16 mouse cellular contexts compared by ENCODE assay signal in genomic region chr3:52708301-52708700, GRCm38 (mm10).
DNase-seq lines count a peak whose midpoint lies in the region; ATAC-seq and TF ChIP-seq lines count a peak whose summit lies in the region.
"Had no signal": no experiment of that assay in that cellular context is flagged by ENCODE, and none has a peak within 500 bp of the region (broad histone marks: within the 10 kb centered on the region; RNA-seq: fewer than 3 reads in every experiment).

No protein-coding gene starts in this region.

- no peak overlapping the region for H3K27ac ChIP-seq in heart, embryonic 10.5 days
- H3K27ac ChIP-seq in lung, embryonic 14.5 days (ENCODE audit: low read depth): no peak overlapping the region
- no peak overlapping the region for H3K27ac ChIP-seq in forebrain, postnatal 0 days (ENCODE audit: low read depth, low read length)
- H3K27ac ChIP-seq: forebrain, embryonic 15.5 days; hindbrain, embryonic 13.5 days; midbrain, embryonic 12.5 days; neural tube, embryonic 12.5 days had no signal

- TF ChIP-seq CTCF in lung, embryonic 14.5 days (IDR thresholded peaks at IDR 0.05; ENCODE audit: low read depth): no peak
- TF ChIP-seq CTCF in forebrain, postnatal 0 days (IDR thresholded peaks at IDR 0.05; ENCODE audit: low read depth): no peak

- H3K4me1 ChIP-seq in heart, embryonic 10.5 days: 0 out of 2 replicates have a peak, but pooled peaks cover 3% of the 10 kb centered on the region
- no peaks in the 10 kb centered on the region; the same call in 1 of the 2 replicates for H3K4me1 ChIP-seq in lung, embryonic 14.5 days (ENCODE audit: insufficient read depth)
- no peaks in the 10 kb centered on the region for H3K4me1 ChIP-seq in forebrain, postnatal 0 days (ENCODE audit: insufficient read depth)
- H3K4me1 ChIP-seq: forebrain, embryonic 15.5 days; hindbrain, embryonic 13.5 days; midbrain, embryonic 12.5 days; neural tube, embryonic 12.5 days had no signal

- no peak overlapping the region for H3K4me2 ChIP-seq in lung, embryonic 14.5 days
- H3K4me2 ChIP-seq in forebrain, postnatal 0 days (ENCODE audit: low read depth): no peak overlapping the region
- H3K4me2 ChIP-seq: forebrain, embryonic 15.5 days; hindbrain, embryonic 13.5 days; midbrain, embryonic 12.5 days; neural tube, embryonic 12.5 days had no signal

- H3K27me3 ChIP-seq in heart, embryonic 10.5 days (ENCODE audit: insufficient read depth, poor library complexity, severe bottlenecking): no peaks in the 10 kb centered on the region
- H3K27me3 ChIP-seq in lung, embryonic 14.5 days (ENCODE audit: insufficient read depth, low read length): no peaks in the 10 kb centered on the region
- no peaks in the 10 kb centered on the region for H3K27me3 ChIP-seq in forebrain, postnatal 0 days (ENCODE audit: insufficient read depth, low read length)
- H3K27me3 ChIP-seq: forebrain, embryonic 15.5 days; midbrain, embryonic 12.5 days; neural tube, embryonic 12.5 days had no signal

- no peak for ATAC-seq in lung, embryonic 14.5 days (ENCODE audit: insufficient read depth)
- ATAC-seq in forebrain, postnatal 0 days: no peak
- ATAC-seq: forebrain, embryonic 15.5 days; intestine, postnatal 0 days had no signal

- no peaks in the 10 kb centered on the region for H3K9me3 ChIP-seq in heart, embryonic 10.5 days
- H3K9me3 ChIP-seq in lung, embryonic 14.5 days (ENCODE audit: low read depth, low read length): no peaks in the 10 kb centered on the region
- H3K9me3 ChIP-seq in forebrain, postnatal 0 days (ENCODE audit: low read length): no peaks in the 10 kb centered on the region
- H3K9me3 ChIP-seq: forebrain, embryonic 15.5 days; hindbrain, embryonic 13.5 days; midbrain, embryonic 12.5 days; neural tube, embryonic 12.5 days had no signal

- 51% methylated on average over 1 of the region's 1 CpGs for WGBS in heart, embryonic 10.5 days
- 30% methylated on average over 1 of the region's 1 CpGs for WGBS in lung, embryonic 14.5 days
- WGBS in forebrain, postnatal 0 days: 55% methylated on average over 1 of the region's 1 CpGs

- H3K4me3 ChIP-seq in heart, embryonic 10.5 days: no peak overlapping the region
- H3K4me3 ChIP-seq in lung, embryonic 14.5 days (ENCODE audit: low read depth, low read length): no peak overlapping the region
- H3K4me3 ChIP-seq in forebrain, postnatal 0 days (ENCODE audit: low read depth, low read length): no peak overlapping the region
- H3K4me3 ChIP-seq: erythroblast, embryonic 14.5 days; forebrain, embryonic 15.5 days; hindbrain, embryonic 13.5 days; midbrain, embryonic 12.5 days; neural tube, embryonic 12.5 days had no signal

- H3K9ac ChIP-seq in lung, embryonic 14.5 days: no peak overlapping the region
- H3K9ac ChIP-seq in forebrain, postnatal 0 days: no peak overlapping the region
- H3K9ac ChIP-seq: forebrain, embryonic 15.5 days; hindbrain, embryonic 13.5 days; midbrain, embryonic 12.5 days; neural tube, embryonic 12.5 days had no signal

- no peaks in the 10 kb centered on the region for H3K36me3 ChIP-seq in heart, embryonic 10.5 days
- no peaks in the 10 kb centered on the region for H3K36me3 ChIP-seq in lung, embryonic 14.5 days (ENCODE audit: insufficient read depth)
- H3K36me3 ChIP-seq in forebrain, postnatal 0 days (ENCODE audit: insufficient read depth): no peaks in the 10 kb centered on the region
- H3K36me3 ChIP-seq: forebrain, embryonic 15.5 days; G1E; hindbrain, embryonic 13.5 days; midbrain, embryonic 12.5 days; neural tube, embryonic 12.5 days had no signal

- DNase-seq in adrenal gland, postnatal 10 days: peak; percentile 41
- no peak for DNase-seq in adrenal gland, postnatal 4 days (ENCODE audit: low spot score in 2 of 2)
- peak; percentile 9 for DNase-seq in heart, adult 8-10 months (ENCODE audit: low spot score)
- DNase-seq in heart, embryonic 10.5 days (ENCODE audit: low spot score): no peak
- DNase-seq in Muller cell, postnatal 12 days (ENCODE audit: inconsistent ontology term): peak; percentile 36
- peak; percentile 71 for DNase-seq in lung, embryonic 14.5 days
- no peak for DNase-seq in forebrain, postnatal 0 days
- no peak for DNase-seq in cerebellum, postnatal 4 days (ENCODE audit: low spot score in 2 of 2)
- DNase-seq: cerebellum, adult 18-20 months had no signal

Comparison
In these comparisons a context has a peak if more than half of its experiments do, and no peak if none do; other contexts are left out.
1. DNase-seq: peak in adrenal gland, postnatal 10 days (single experiment), heart, adult 8-10 months (single experiment), Muller cell, postnatal 12 days (single experiment) and lung, embryonic 14.5 days (single experiment); none in adrenal gland, postnatal 4 days (0 of 2), heart, embryonic 10.5 days (single experiment), forebrain, postnatal 0 days (single experiment) and cerebellum, postnatal 4 days (0 of 2).